In genomic region chr1:69331418-69332254, GRCm38 (mm10) we compare ENCODE assay signal across 8 mouse cellular contexts.
DNase-seq lines count a peak whose midpoint lies in the region; ATAC-seq and TF ChIP-seq lines count a peak whose summit lies in the region.

No protein-coding gene starts in this region.

- peak; percentile 84 for ATAC-seq in CD4-positive, CD25-positive, alpha-beta regulatory T cell, adult 4 months
- ATAC-seq in hindbrain, embryonic 16.5 days: 0 out of 2 replicates have a peak, but pooled peaks have one; percentile 42

- peak overlapping the region; percentile 48 for H3K4me2 ChIP-seq in hindbrain, embryonic 16.5 days (ENCODE audit: low read length)

- H3K4me1 ChIP-seq in hindbrain, embryonic 16.5 days (ENCODE audit: control insufficient read depth, insufficient read depth, low read depth, low read length): no peaks in the 10 kb centered on the region
- no peaks in the 10 kb centered on the region for H3K4me1 ChIP-seq in kidney, adult 2 months (ENCODE audit: control insufficient read depth, insufficient read depth, low read length)

- peak; percentile 1 for DNase-seq in kidney, postnatal 14 days
- no peak for DNase-seq in kidney, postnatal 4 days
- peak; percentile 36 for DNase-seq in brain, embryonic 18.5 days (ENCODE audit: low read depth, low spot score)
- peak; percentile 52 for DNase-seq in retina, embryonic 14.5 days (ENCODE audit: low spot score)
- no peak for DNase-seq in gastrocnemius, postnatal 10 days
- no peak for DNase-seq in kidney, adult 2 months

- no peaks in the 10 kb centered on the region for H3K27me3 ChIP-seq in hindbrain, embryonic 16.5 days (replicated peaks; ENCODE audit: control insufficient read depth, insufficient read depth, low read length)
- no peaks in the 10 kb centered on the region for H3K27me3 ChIP-seq in kidney, adult 2 months (replicated peaks; ENCODE audit: control insufficient read depth, insufficient read depth, low read length)

- H3K27ac ChIP-seq in hindbrain, embryonic 16.5 days (ENCODE audit: low read depth, low read length): no peak overlapping the region
- no peak overlapping the region for H3K27ac ChIP-seq in kidney, adult 2 months (ENCODE audit: insufficient read depth, low read depth, low read length)

- H3K9me3 ChIP-seq in hindbrain, embryonic 16.5 days (ENCODE audit: control insufficient read depth, low read length): no peaks in the 10 kb centered on the region

- no peak overlapping the region for H3K4me3 ChIP-seq in hindbrain, embryonic 16.5 days (ENCODE audit: low read length)
- no peak overlapping the region for H3K4me3 ChIP-seq in kidney, adult 2 months (ENCODE audit: insufficient read depth, low read depth, low read length)

- H3K9ac ChIP-seq in hindbrain, embryonic 16.5 days (ENCODE audit: low read depth, low read length): no peak overlapping the region

- TF ChIP-seq POLR2A in kidney, adult 2 months (IDR thresholded peaks at IDR 0.05; ENCODE audit: low read depth, low read length): no peak

- TF ChIP-seq CTCF in kidney, adult 2 months (conservative IDR thresholded peaks at IDR 0.05; ENCODE audit: insufficient read depth, insufficient read length, low read depth, low read length): no peak

- no peaks in the 10 kb centered on the region for H3K36me3 ChIP-seq in hindbrain, embryonic 16.5 days (ENCODE audit: control insufficient read depth, insufficient read depth, low read length)
- H3K36me3 ChIP-seq in kidney, adult 2 months (ENCODE audit: control insufficient read depth, insufficient read depth, low read length): no peaks in the 10 kb centered on the region

- 48% methylated on average over 11 of the region's 11 CpGs for WGBS in hindbrain, embryonic 16.5 days
- WGBS in kidney, adult 2 months: 34% methylated on average over 11 of the region's 11 CpGs

Comparison
In these comparisons a context has a peak if more than half of its experiments do, and no peak if none do; other contexts are left out.
1. DNase-seq: peak in kidney, postnatal 14 days (single experiment), brain, embryonic 18.5 days (single experiment) and retina, embryonic 14.5 days (single experiment); none in kidney, postnatal 4 days (0 of 2), gastrocnemius, postnatal 10 days (single experiment) and kidney, adult 2 months (single experiment).